Mouse (Mus musculus): ENCODE measurements at regions not wholly inside any gene's neighbourhood (a gene's known extent, or its start where the extent isn't known, plus 50 kb on each side); places are given as distances from the start of the nearest gene placed in this dataset.
"Not testable (repeated sequence)": the region's sequence is repeated elsewhere in the genome, so short reads cannot be mapped to it uniquely, and the experiment has no call there.

DNA sequence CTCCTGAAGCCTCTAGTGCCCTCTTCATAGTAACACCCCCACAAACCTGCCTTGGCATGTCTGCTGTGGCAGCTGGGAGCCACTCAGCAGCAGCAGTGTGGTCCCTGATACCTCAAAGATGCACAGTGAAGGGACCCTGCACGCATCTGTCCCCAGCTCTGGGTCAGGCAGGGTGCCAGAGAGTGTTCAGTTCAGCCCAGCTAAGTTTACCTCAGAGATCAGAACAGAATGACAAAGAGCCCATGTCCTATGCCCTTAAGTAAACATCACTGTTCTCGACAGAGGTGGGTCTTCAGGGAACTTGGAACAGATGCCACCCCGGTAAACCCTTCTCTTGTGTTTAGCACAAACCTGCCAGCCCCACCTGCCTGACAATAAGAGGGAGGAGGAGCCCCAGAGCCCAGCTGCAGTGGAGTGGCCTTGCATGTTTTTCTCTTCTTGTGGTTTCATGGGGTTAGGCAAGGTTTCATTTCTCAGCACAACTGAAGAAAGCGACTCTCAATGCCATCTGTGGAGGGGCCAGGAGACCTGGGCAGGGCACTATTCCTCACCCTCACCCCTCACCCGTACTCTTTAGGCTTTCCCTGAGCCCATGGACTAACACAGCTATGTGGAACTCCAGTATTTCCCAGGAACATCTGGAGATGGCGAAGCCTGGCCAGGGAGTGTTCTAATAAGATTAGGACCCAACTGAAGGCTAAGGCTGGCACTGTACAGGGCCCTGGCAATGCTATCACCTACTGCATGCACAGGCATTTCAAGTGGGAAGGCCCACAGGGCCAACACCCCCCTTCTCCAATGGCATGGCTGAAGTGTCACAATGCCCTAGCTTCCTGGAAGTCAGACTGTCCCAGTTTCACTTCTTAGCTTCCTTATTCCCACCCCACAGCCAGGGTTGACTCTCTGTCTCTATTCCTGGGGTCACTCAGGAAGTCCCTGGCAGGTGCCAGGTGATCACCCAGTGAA, 60.6 kb upstream of the Klf13 start:
- no peak for DNase-seq (ENCODE audit: low spot score in 2 of 2)

DNA sequence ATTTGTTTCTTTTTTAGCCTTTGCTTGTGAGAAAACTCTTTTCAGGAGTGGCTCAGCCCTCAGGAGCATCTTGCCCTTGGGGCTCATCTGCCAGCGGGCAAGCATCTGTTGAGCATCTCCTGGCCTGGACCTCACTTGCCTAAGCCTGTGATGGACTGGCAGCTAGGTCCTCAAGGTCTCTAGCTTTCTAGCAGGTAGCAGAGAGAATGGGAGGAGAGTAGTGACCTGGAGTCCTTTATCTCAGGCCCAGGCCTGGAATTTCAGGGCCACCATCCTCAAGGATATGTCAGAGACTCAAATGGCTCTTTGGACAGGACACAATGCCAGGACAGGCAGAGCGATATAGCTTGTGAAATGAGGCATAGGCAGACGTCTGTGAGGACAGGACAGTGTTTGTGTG, 59.3 kb upstream of the Klf13 start:
- no peak for DNase-seq (ENCODE audit: low spot score in 2 of 2)

DNA sequence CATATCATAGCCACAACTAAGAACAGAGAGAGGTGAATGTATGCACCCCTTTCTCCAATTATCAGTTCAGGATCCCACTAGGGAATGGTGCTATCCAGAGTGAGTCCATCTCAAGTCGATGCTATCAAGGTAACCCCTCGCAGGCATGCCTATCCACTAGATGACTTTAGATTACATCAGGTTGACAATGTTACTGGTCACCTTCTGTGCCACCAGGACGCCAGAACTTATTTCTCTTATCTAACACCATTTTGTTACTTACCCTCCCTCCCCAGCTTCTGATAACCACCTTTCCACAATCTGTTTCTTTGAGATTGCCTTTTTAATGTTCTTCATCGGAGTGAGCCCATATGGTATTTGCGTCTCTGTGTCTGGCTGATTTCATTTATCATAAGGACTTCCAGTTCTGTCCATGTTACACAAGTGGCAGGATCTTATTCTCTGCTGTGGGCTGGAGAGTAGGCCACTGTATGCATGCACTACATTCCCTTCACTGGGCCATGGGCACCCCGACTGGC, 57.9 kb upstream of the Klf13 start:
- DNase-seq (ENCODE audit: low spot score in 2 of 2): no peak

DNA sequence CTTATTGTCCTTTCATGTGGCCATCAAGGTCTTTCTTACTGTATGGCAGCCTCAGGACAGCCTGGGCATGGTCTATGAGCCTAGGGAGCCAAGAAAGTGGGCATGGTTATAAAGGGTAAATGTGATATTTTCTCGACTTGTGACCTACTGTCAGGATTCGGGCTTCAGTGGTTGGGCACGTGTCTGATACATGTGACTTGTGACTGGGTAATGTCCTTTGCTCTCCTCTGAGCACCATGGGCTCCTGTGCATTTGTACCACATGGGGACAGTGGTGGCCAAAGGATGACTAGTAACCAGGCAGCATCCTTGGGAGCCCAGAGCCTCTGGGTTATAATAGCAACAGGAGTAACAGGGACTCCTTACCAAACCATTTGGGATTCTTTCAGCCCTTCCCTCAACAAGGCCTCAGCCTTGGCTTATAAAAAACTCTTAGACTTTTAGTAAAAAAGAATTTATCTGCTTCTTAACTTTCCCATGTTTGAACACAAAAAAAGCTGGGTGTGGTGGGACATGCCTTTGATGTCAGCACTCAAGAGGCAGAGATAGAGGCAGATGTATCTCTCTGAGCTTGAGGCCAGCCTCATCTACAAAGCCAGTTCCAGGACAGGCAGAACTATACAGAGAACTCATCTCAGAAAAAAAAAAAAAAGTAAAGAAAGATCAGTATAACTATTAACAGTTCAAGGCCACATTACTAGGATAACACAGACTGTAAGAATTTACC, 56.7 kb upstream of the Klf13 start:
- no peak for DNase-seq (ENCODE audit: low spot score in 2 of 2)

DNA sequence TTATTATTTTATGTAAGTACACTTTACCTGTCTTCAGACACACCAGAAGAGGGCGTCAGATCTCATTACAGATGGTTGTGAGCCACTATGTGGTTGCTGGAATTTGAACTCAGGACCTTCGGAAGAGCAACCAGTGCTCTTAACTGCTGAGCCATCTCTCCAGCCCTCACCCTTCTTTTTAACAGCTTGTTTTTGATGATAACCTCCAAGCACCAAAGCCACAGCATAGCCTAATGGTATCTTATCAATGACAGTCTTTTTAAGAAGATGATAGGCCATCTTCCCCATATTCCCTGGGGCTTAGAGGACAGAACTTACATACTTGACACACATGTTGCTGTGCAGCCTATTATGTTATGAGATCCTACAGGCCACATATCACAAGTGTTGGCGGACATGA, 56.1 kb upstream of the Klf13 start:
- not testable (repeated sequence) for DNase-seq (ENCODE audit: low spot score in 2 of 2)

DNA sequence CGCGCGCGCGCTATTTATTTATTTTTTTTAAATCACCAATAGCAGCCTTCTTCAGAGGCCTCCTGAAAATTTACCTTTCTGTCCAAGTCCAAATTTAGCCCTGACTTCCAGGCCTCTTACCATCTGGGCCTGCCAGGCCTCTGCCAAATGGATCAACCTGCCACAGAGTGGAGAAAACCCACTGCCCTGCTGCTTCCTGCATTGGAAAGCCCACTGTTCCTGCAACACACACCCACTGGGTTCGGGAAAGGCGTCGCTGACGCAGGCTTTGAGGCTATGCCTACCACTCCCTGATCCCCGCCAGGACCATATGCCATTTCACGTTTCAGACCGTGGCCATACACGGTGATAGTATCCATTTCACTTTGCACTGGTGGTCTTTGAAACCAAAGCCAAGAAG, 53.4 kb upstream of the Klf13 start:
- peak in 1 of 2 experiments; percentile 37 for DNase-seq (ENCODE audit: low spot score in 2 of 2)

DNA sequence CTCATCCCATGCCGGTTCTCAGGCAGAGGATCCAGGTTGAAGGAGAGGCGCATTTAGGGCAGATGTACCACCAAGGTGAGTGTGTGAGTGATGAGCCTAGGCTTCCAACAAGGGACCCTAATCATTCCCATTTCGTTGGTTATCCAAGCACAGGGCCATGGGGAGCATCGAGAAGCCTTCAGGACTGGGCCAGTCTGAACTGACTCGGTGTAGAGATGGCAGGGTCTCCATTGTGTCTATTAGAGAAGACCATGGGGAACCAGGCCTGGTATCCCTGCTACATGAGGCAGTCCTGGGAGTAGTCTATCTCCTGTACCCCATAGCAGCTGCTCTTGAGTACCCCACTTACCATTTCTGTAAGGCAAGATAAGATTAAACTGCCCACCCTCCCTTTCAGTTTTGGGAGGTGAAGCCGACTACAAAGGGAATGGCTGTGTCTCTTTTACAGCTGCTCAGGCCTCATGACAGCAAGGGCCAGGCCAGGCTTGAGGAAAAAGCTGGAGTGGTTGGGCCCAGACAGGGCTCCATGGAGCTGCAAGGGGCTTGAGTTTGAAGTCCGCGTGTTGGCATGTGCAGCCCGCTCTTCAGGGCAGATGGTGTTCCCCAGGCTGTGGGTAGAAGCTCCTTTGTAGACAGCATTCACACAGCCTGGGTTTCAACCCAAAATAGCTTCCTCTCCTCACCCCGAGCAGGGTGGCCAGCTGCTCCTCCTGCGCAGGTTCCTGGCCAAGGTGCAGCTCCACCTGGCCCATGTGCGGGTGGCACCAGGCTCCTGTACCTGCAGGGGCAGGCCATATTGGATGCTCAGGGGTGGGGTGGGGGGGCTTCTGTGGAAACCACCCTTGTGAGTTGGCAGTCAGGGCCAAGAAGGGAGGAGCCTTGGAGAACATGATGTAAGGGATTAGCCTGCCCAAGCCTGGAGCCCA, 52.6 kb upstream of the Klf13 start:
- DNase-seq (ENCODE audit: low spot score in 2 of 2): peak; percentile 32 to 53

DNA sequence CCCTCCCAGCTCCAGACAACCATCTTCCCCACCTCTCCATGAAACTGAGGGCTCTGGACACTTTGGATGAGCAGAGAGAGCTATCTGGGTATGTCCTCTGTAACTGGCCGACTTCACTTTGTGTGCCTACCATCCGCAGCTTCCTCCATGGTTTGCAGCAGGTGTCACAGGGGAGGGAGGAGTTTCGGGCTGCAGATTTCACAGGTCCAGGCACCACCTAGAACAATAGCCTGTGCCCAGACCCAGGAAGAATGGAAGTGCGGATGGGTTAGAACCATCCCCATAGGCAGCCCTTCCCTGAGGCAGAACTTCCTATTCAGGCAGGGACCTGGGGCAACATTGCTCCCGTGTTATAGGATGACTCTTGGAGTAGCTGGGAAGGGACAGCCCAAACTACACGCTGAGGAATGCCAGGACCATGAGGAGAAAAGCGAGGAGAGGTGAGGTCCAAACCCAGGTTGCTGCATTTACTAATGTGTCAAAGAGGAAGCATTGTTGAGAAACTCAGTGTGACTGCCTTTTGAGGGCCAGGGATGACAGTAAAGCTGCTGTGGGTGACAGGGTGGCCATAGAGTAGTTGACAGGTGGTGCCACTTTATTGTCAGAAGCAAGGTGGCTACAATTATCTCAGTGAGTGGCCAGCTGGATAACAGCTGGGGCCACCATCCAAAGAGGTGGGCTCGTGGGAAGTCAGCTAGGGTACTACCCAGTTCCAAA, 51.8 kb upstream of the Klf13 start:
- no peak for DNase-seq (ENCODE audit: low spot score in 2 of 2)

DNA sequence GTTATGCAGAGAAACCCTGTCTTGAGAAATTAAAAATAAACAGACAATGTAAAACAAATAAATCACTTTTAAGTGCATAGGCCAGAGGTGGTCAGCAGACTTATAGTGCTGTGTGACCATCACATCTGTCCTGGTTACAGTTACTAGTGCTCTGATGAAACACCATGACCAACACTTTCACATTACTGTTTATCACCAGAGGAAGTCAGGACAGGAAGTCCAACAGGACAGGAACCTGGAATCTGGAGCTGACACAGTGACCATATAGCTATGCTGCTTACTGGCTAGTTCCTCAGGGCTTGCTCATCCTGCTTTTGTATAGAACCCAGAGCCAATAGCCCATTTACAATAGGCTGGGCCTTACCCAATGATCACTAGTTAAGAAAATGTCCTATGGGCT, 51.0 kb upstream of the Klf13 start:
- no peak for DNase-seq (ENCODE audit: low spot score in 2 of 2)
